Mouse (Mus musculus) hindbrain, embryonic 10.5 days (tissue): Measurements from ENCODE around the gene Itgb5. TPM values are rescaled to one million over a fixed set of nuclear protein-coding genes. Genes with fewer than 3 reads are reported as not detected.

Experiments used
- DNase-seq: peaks from one replicate; pipeline ENCODE4 v3.0.0-alpha.2; 2017; ENCODE audit warnings: low spot score
- H3K27ac ChIP-seq: fragments of 300-500 bp; sonication (generic); 2 replicates; pipeline ENCODE4 v1.5.1; 2016; ENCODE audit warnings: mild to moderate bottlenecking, moderate library complexity
- H3K27me3 ChIP-seq: fragments of 300-500 bp; sonication (generic); 2 replicates; pipeline ENCODE4 v1.6.1; 2016; ENCODE audit warnings: mild to moderate bottlenecking; ENCODE audit not compliant: poor library complexity, insufficient read depth, severe bottlenecking
- H3K36me3 ChIP-seq: fragments of 300-500 bp; sonication (generic); 2 replicates; pipeline ENCODE4 v1.6.1; 2016; ENCODE audit warnings: mild to moderate bottlenecking, moderate library complexity
- H3K4me1 ChIP-seq: fragments of 300-500 bp; sonication (generic); replicated peaks from 2 replicates; pipeline ENCODE4 v1.6.1; 2016; ENCODE audit warnings: mild to moderate bottlenecking
- H3K4me3 ChIP-seq: fragments of 300-500 bp; sonication (generic); 2 replicates; pipeline ENCODE4 v1.5.1; 2016; ENCODE audit warnings: mild to moderate bottlenecking, moderate library complexity
- H3K9me3 ChIP-seq: fragments of 300-500 bp; sonication (generic); 2 replicates; pipeline ENCODE4 v1.6.1; 2016; ENCODE audit warnings: mild to moderate bottlenecking, moderate library complexity
- WGBS: fragments of 180-500 bp; shearing (Covaris S2); methylation state at CpG from one replicate; pipeline ENCODE4 v1.1.7; 2016; 5-methylcytosine and 5-hydroxymethylcytosine counted together
- polyA plus RNA-seq: library from polyadenylated mRNA; unstranded; fragments of >200 nt; fragmentation: Nextera tagmentation; extraction: Ambion mirVana; gene quantifications from 2 replicates; pipeline ENCODE4 v1.2.1, GENCODE M21; 2016

The Itgb5 gene
- 24.2 and 30.3 TPM in 2 replicates for polyA plus RNA-seq

- Histone ChIP-seq H3K9me3 (no peaks in the 10 kb centered on the region), H3K27me3 (peaks cover 62% of the 10 kb centered on the region), H3K4me1 (peaks cover 45% of the 10 kb centered on the region), H3K27ac (peak within 1 kb of the TSS; percentile 88), H3K36me3 (no peaks in the 10 kb centered on the region), H3K4me3 (peak within 1 kb of the TSS; percentile 86)
- DNase-seq, result peak; percentile 76
- WGBS, result under 1% methylated on average over 43 of the region's 43 CpGs
Observed at GRCm38 (mm10) chr16:33829301-33829831, at the start of gene Itgb5. Gene Itgb5 (plus strand): TSS chr16:33829665.

- no peaks in the 10 kb centered on the region for H3K9me3 ChIP-seq
- no peak overlapping the region for H3K27ac ChIP-seq
- 0 out of 2 replicates have a peak, but pooled peaks cover 3% of the 10 kb centered on the region for H3K4me1 ChIP-seq
- no peak overlapping the region for H3K4me3 ChIP-seq
- whole genome bisulfite sequencing, result 73% methylated on average over 5 of the region's 5 CpGs
- no peaks in the 10 kb centered on the region for H3K36me3 ChIP-seq
- DNase-seq, result no peak
- H3K27me3 ChIP-seq, result no peaks in the 10 kb centered on the region
Observed at GRCm38 (mm10) chr16:33781789-33782728, 47.4 kb upstream of the Itgb5 start.

- DNase-seq, result no peak
- H3K27ac ChIP-seq, result no peak overlapping the region
- H3K4me1 ChIP-seq, result 0 out of 2 replicates have a peak, but pooled peaks cover 6% of the 10 kb centered on the region
- no peak overlapping the region for H3K4me3 ChIP-seq
- H3K9me3 ChIP-seq, result no peaks in the 10 kb centered on the region
- WGBS, result 98% methylated on average over 1 of the region's 1 CpGs
- no peaks in the 10 kb centered on the region for H3K36me3 ChIP-seq
- H3K27me3 ChIP-seq, result no peaks in the 10 kb centered on the region
Observed at GRCm38 (mm10) chr16:33782729-33783091, 46.8 kb upstream of the Itgb5 start.

- WGBS, result 84% methylated on average over 1 of the region's 1 CpGs
- DNase-seq, result no peak
Observed at GRCm38 (mm10) chr16:33784547-33784946, 44.9 kb upstream of the Itgb5 start.

GRCm38 (mm10) chr16:33785092-33785704, 44.3 kb upstream of the Itgb5 start:
- Histone ChIP-seq H3K36me3 (no peaks in the 10 kb centered on the region), H3K27me3 (no peaks in the 10 kb centered on the region), H3K4me3 (no peak overlapping the region), H3K27ac (no peak overlapping the region), H3K4me1 (0 out of 2 replicates have a peak, but pooled peaks cover 6% of the 10 kb centered on the region), H3K9me3 (no peaks in the 10 kb centered on the region)
- 76% methylated on average over 8 of the region's 8 CpGs for WGBS
- DNase-seq, result no peak

More at GRCm38 (mm10) chr16:33784547-33784946, 44.9 kb upstream of the Itgb5 start:
- H3K36me3 ChIP-seq, result no peaks in the 10 kb centered on the region
- H3K4me3 ChIP-seq, result no peak overlapping the region
- H3K27me3 ChIP-seq, result no peaks in the 10 kb centered on the region
- no peaks in the 10 kb centered on the region for H3K9me3 ChIP-seq
- H3K4me1 ChIP-seq, result 0 out of 2 replicates have a peak, but pooled peaks cover 6% of the 10 kb centered on the region
- no peak overlapping the region for H3K27ac ChIP-seq

GRCm38 (mm10) chr16:33786657-33787390, 42.6 kb upstream of the Itgb5 start:
- 0 out of 2 replicates have a peak, but pooled peaks cover 3% of the 10 kb centered on the region for H3K4me1 ChIP-seq
- no peak overlapping the region for H3K27ac ChIP-seq
- H3K36me3 ChIP-seq, result no peaks in the 10 kb centered on the region
- WGBS, result 85% methylated on average over 7 of the region's 7 CpGs
- DNase-seq, result no peak
- H3K4me3 ChIP-seq, result no peak overlapping the region
- no peaks in the 10 kb centered on the region for H3K9me3 ChIP-seq
- no peaks in the 10 kb centered on the region for H3K27me3 ChIP-seq

GRCm38 (mm10) chr16:33793846-33794791, 35.3 kb upstream of the Itgb5 start, which contains the start of gene Muc13:
Gene Muc13 (plus strand): TSS chr16:33794037.
- Histone ChIP-seq H3K4me1 (peaks cover 6% of the 10 kb centered on the region; the same call in 1 of the 2 replicates), H3K27ac (peak within 1 kb of the TSS; percentile 50; the same call in 1 of the 2 replicates)
- 89% methylated on average over 10 of the region's 10 CpGs for WGBS

GRCm38 (mm10) chr16:33795106-33795505, 34.4 kb upstream of the Itgb5 start:
- no peak for DNase-seq
- Histone ChIP-seq H3K27me3 (no peaks in the 10 kb centered on the region), H3K27ac (no peak overlapping the region), H3K4me3 (no peak overlapping the region), H3K36me3 (no peaks in the 10 kb centered on the region), H3K9me3 (no peaks in the 10 kb centered on the region), H3K4me1 (peaks cover 6% of the 10 kb centered on the region; the same call in 1 of the 2 replicates)
- 90% methylated on average over 4 of the region's 4 CpGs for WGBS

More at GRCm38 (mm10) chr16:33793846-33794791, 35.3 kb upstream of the Itgb5 start, which contains the start of gene Muc13:
- H3K9me3 ChIP-seq, result no peaks in the 10 kb centered on the region
- no peaks in the 10 kb centered on the region for H3K36me3 ChIP-seq
- DNase-seq, result no peak
- no peak within 1 kb of the TSS for H3K4me3 ChIP-seq
- H3K27me3 ChIP-seq, result no peaks in the 10 kb centered on the region

- H3K4me3 ChIP-seq, result no peak overlapping the region
- no peaks in the 10 kb centered on the region for H3K9me3 ChIP-seq
- H3K4me1 ChIP-seq, result peaks cover 6% of the 10 kb centered on the region; the same call in 1 of the 2 replicates
- DNase-seq, result no peak
- H3K27ac ChIP-seq, result no peak overlapping the region
- H3K36me3 ChIP-seq, result no peaks in the 10 kb centered on the region
- no peaks in the 10 kb centered on the region for H3K27me3 ChIP-seq
- 92% methylated on average over 6 of the region's 6 CpGs for WGBS
Observed at GRCm38 (mm10) chr16:33795887-33796286, 33.6 kb upstream of the Itgb5 start.

- H3K27ac ChIP-seq, result no peak overlapping the region
- WGBS, result 88% methylated on average over 3 of the region's 3 CpGs
- no peak overlapping the region for H3K4me3 ChIP-seq
- no peak for DNase-seq
- H3K4me1 ChIP-seq, result peaks cover 6% of the 10 kb centered on the region; the same call in 1 of the 2 replicates
- H3K27me3 ChIP-seq, result no peaks in the 10 kb centered on the region
- H3K9me3 ChIP-seq, result no peaks in the 10 kb centered on the region
- no peaks in the 10 kb centered on the region for H3K36me3 ChIP-seq
Observed at GRCm38 (mm10) chr16:33796756-33797155, 32.7 kb upstream of the Itgb5 start.

- H3K27ac ChIP-seq, result no peak overlapping the region
- no peaks in the 10 kb centered on the region for H3K27me3 ChIP-seq
- H3K4me3 ChIP-seq, result no peak overlapping the region
- H3K4me1 ChIP-seq, result peaks cover 3% of the 10 kb centered on the region; the same call in 1 of the 2 replicates
- peak; percentile 32 for DNase-seq
- WGBS, result 54% methylated on average over 5 of the region's 5 CpGs
- no peaks in the 10 kb centered on the region for H3K36me3 ChIP-seq
- no peaks in the 10 kb centered on the region for H3K9me3 ChIP-seq
Observed at GRCm38 (mm10) chr16:33797860-33798259, 31.6 kb upstream of the Itgb5 start.
